Mouse (Mus musculus) 416B (cell line): Measurements from ENCODE around the gene Wdr59.

Experiments
- DNase-seq: peaks from one replicate; pipeline ENCODE4 v3.0.0; 2011; ENCODE audit warnings: low read depth

The Wdr59 gene

GRCm38 (mm10) chr8:111521713-111522429 is at the start of gene Wdr59:
Gene Wdr59 (minus strand): TSS chr8:111522092.
- peak; percentile 99 for DNase-seq

GRCm38 (mm10) chr8:111571661-111572060 is 49.8 kb upstream of the Wdr59 start:
- DNase-seq: peak; percentile 80

- DNase-seq: no peak
Observed at GRCm38 (mm10) chr8:111570432-111570831, 48.5 kb upstream of the Wdr59 start.

- no peak for DNase-seq
Observed at GRCm38 (mm10) chr8:111569926-111570325, 48.0 kb upstream of the Wdr59 start.

- DNase-seq: no peak
Observed at GRCm38 (mm10) chr8:111568029-111568428, 46.1 kb upstream of the Wdr59 start.

- no peak for DNase-seq
Observed at GRCm38 (mm10) chr8:111567571-111567970, 45.7 kb upstream of the Wdr59 start.

GRCm38 (mm10) chr8:111566326-111566725 is 44.4 kb upstream of the Wdr59 start:
- DNase-seq: no peak

GRCm38 (mm10) chr8:111565784-111566191 is 43.9 kb upstream of the Wdr59 start:
- no peak for DNase-seq

GRCm38 (mm10) chr8:111564093-111564492 is 42.2 kb upstream of the Wdr59 start:
- DNase-seq: no peak

GRCm38 (mm10) chr8:111563687-111564086 is 41.8 kb upstream of the Wdr59 start:
- DNase-seq: no peak

- DNase-seq: no peak
Observed at GRCm38 (mm10) chr8:111563075-111563474, 41.2 kb upstream of the Wdr59 start.

- DNase-seq: peak; percentile 75
Observed at GRCm38 (mm10) chr8:111562274-111562803, 40.4 kb upstream of the Wdr59 start.

GRCm38 (mm10) chr8:111561824-111562223 is 39.9 kb upstream of the Wdr59 start:
- peak; percentile 49 for DNase-seq

- no peak for DNase-seq
Observed at GRCm38 (mm10) chr8:111551511-111552130, 29.7 kb upstream of the Wdr59 start.

- peak; percentile 59 for DNase-seq
Observed at GRCm38 (mm10) chr8:111550002-111550870, 28.3 kb upstream of the Wdr59 start.

- DNase-seq: no peak
Observed at GRCm38 (mm10) chr8:111548201-111548600, 26.3 kb upstream of the Wdr59 start.

GRCm38 (mm10) chr8:111547144-111547543 is 25.3 kb upstream of the Wdr59 start:
- DNase-seq: no peak

GRCm38 (mm10) chr8:111545406-111546156 is 23.7 kb upstream of the Wdr59 start:
- peak; percentile 52 for DNase-seq

GRCm38 (mm10) chr8:111543712-111544380 is 22.0 kb upstream of the Wdr59 start:
- no peak for DNase-seq

GRCm38 (mm10) chr8:111539422-111540076 is 17.7 kb upstream of the Wdr59 start:
- peak; percentile 88 for DNase-seq

- DNase-seq: no peak
Observed at GRCm38 (mm10) chr8:111538194-111538593, 16.3 kb upstream of the Wdr59 start.
